Mouse (Mus musculus): ENCODE data around the gene Ddx56. TPM values are rescaled to one million over a fixed set of nuclear protein-coding genes. Genes with fewer than 3 reads are reported as not detected.

Gene Ddx56
- total RNA-seq (2021) = 10 to 100 TPM; 44.9 to 51.8 TPM
- 23.7 and 27.6 TPM in 2 replicates for polyA plus RNA-seq (2012; rRNA removed)
- long read RNA-seq, transcript Ddx56-201 (14 exons, 1,956 nt) = major isoform, 69 of 83 reads
- long read RNA-seq, partial matches to known transcripts = 7 of 83 reads
- long read RNA-seq, other reads (novel, unspliced or antisense) = 7 of 83 reads

DNA sequence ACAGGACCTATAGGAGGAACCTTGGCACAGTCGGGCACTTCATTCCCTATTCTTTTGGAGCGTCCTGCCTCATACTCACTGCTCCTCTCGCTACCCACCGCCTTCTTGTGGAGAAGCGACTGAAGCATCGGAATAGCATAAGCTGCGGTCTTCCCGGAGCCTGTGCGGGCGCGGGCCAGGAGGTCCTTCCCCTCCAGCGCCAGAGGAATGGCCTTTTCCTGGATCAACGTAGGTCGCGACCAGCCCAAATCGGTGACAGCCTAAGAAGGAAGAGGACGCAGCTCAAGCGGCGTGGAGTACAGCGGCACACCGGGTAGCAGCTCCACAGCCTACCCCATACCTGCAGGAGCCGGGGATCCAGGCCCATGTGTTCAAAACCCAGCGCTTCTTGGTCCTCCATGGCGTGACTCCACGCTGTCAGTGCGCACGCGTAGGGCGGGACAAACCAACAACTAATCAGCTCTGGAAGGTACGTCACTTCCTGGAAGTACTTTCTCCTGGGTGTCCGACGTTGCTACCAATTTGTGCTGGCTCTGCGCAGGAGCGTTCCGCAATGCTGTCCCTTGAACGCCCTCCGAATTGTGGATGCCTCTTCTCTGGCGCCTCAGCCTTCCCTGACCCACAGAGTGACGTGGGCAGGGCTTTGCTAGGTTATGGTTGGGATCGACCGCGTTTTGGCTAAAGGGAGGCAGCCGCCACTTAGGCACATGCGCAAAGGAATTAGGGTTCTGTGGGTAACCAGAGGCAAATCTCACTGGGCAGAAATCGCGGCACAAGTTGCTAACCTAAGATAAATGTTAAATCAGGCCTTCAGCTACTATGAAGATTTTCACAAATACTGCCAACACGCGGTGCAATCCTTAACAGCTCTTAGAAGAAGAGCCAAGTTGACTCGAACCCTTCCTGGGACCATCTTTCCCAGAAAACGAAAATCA lies at the start of gene Ddx56:
Gene Ddx56, minus strand, starts transcription at position 453 of the 935 bp plus-strand sequence.
- DNase-seq = peak; percentile 94

GRCm38 (mm10) chr11:6316821-6317220 lies 49.2 kb upstream of the Ddx56 start:
- DNase-seq = no peak

DNA sequence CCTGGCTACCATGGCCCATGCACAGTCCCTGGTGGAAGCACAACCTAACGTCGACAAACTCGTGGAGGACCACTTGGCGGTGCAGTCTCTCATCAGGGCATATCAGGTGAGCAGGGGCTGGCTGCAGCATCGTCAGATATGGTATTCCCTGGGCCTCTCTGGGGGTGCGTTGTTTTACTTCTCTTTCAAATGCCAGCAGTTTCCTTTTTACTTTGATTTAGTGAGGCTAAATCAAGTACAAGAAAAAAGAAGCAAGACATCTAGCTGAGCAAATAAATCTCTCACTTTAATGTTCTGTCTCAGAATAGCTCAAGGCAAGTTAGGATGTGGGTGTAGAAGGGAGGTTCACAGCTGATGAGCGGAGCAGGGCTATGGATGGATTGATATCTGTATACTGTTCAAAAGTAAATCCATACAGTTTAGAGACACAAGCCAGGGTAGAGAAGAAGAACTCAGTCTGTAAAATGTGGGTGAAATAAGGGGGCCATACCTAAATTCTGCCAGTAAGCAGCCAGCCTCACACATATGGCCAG lies 46.4 kb upstream of the Ddx56 start:
- DNase-seq = no peak

GRCm38 (mm10) chr11:6308181-6308580 lies 40.6 kb upstream of the Ddx56 start:
- DNase-seq = no peak

- no peak for DNase-seq
These were observed 38.4 kb upstream of the Ddx56 start for GRCm38 (mm10) chr11:6305943-6306430.

- no peak for DNase-seq
These were observed 35.2 kb upstream of the Ddx56 start for GRCm38 (mm10) chr11:6302793-6303192.

- no peak for DNase-seq
These were observed 31.9 kb upstream of the Ddx56 start for GRCm38 (mm10) chr11:6299435-6299834.

- no peak for DNase-seq
These were observed 28.5 kb upstream of the Ddx56 start for GRCm38 (mm10) chr11:6296077-6296476.

DNA sequence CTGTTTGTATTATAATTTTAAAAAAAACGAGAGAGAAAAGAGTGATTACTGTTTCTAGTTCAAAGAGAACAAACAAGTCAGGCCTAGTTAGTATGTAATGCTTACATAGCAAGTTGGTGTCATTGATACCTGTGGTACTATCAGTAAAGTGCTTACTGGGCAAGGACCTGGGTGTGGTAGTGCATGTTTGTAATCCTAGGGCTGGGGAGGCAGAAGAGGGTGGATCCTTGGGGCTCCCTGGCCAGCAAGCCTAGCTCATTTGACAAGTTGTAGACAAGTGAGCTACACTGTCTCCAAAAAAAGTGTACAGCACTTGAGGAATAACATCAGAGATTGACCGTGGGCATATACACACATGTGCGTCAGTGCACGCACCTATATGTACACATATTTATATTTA lies 27.1 kb upstream of the Ddx56 start:
- DNase-seq = no peak

- no peak for DNase-seq
These were observed 26.0 kb upstream of the Ddx56 start for GRCm38 (mm10) chr11:6293601-6294000.

- DNase-seq = no peak
These were observed 25.4 kb upstream of the Ddx56 start for GRCm38 (mm10) chr11:6292988-6293349.

DNA sequence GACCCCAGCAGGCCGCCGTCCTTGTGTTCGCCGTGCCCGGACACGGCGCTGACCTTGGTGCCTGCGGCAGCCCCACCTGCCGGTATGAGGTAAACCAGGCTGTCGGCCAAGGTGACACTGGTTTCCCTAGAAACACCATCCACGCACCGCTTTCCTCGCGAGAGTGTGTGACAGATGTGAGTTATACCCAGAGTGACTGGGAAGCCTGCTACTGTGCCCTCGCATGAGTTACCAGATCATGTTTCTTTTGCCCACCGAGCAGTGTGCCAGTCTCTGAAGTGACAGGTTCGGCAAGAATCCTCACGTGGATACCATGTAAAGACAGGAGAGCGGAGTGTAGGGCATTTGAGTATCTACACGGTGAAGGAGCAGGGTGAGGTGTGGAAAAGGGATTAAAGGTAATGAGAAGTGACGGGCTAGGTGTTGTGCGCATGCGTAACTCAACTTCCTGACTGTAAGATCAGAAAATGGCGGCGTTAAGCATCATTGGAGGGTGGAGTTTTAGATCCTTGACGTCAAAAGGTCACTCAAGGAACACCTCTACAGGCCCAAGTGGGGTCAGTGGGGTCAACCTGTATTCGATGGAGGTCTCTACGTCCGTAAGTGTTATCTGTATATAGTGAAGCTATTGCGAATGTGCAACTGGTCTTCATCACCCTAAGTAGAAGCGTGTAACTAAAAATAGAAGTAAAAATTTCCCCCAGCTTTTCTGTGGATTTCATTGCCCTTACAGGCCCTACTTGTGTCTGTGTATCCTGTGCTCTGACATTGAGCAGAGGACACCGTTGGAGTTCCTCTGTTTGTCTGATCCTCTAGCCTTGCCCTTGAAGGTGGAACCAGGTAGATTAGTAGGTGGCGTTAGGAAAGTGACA lies 24.8 kb upstream of the Ddx56 start:
- no peak for DNase-seq

- DNase-seq = peak; percentile 100
These were observed 24.0 kb upstream of the Ddx56 start, which contains the start of gene Ogdh for GRCm38 (mm10) chr11:6291401-6292115. Gene Ogdh, plus strand, starts transcription at chr11:6291633.

DNA sequence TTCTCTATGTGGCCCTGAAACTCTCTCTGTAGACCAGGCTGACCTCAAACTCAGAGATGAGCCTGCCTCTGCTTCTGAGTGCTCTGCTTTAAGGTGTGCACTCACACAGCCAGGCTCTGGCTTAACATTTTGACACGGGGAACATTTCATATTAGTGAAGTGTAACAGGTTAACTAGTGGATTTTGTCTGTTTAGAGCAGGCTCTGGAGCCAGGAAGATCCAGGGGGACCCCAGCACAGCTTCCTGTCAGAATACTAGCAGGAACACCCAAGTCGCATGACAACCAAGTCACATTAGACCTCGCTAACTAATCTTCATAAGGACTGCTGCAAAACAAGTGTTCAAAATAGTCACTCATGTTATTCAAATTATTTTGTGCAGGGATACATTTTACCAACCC lies 23.3 kb upstream of the Ddx56 start:
- DNase-seq = no peak

- no peak for DNase-seq
These were observed 22.6 kb upstream of the Ddx56 start for GRCm38 (mm10) chr11:6290138-6290537.

DNA sequence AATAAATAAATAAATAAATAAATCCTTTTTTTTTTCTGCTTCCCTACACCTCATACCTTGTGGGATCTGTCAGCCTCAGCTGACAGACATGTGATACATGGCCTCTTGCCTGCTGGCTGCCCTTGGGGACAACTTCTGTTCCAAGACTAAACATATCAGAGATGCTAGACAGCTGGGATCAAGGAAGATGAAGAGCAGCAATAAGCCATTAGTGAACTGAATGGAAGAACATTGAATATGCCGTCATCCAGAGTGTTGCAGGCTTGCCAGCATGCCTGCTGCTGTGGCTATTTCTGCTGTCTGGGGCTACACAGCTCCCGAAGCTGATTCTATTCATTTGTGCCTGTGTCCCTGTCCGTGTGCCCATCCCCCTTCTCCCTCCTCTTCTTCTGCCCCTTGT lies 15.4 kb upstream of the Ddx56 start:
- DNase-seq = no peak

GRCm38 (mm10) chr11:6276466-6276865 lies 8.9 kb upstream of the Ddx56 start:
- no peak for DNase-seq

- DNase-seq = no peak
These were observed 7.5 kb upstream of the Ddx56 start for GRCm38 (mm10) chr11:6275094-6275484.

GRCm38 (mm10) chr11:6274387-6275093 lies 7.0 kb upstream of the Ddx56 start, which contains the start of gene Tmed4:
Gene Tmed4, minus strand, starts transcription at chr11:6274870.
- DNase-seq = peak; percentile 98

DNA sequence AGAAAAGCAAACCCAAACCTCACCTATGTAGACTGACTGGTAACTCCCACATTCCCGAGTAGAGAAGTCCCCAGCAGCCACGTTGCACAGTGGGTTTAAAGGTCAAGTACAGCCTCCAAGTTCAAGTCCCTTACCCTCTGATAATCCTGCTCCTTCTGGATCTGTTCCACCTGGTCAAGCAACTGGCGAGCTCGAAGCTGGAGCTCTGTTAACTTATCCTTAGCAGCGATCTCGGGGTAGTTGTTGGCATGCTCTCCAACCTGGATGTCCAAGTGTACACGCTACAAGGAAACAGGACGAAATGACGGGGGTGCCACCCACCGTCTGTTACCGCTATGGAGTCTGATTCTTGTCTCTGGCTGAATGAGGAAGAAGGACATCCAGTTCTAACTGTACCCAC lies 6.0 kb upstream of the Ddx56 start:
- DNase-seq = no peak

DNA sequence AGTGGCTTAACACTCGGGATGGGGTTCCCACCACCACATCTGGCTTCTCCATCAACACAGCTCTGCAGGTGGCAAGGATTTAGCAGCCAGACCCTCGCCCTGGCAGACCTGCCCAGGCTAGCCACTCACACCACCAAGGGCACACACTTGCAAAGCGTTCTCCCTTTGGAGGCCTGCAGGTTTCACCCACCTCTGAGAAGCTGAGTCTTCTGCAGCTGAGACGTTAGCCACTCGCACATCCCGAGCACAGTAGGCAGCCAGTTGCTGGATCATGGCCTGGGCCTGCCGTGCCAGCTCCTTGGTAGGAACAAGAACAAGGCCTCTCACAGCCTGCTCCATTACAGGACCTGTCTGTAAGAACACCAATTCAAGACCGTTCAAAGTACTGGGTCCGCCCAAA lies 951 bp downstream of the Ddx56 start:
- DNase-seq = no peak
